Mouse (Mus musculus): Measurements from ENCODE around the gene Nrg4. TPM values are rescaled to one million over a fixed set of nuclear protein-coding genes. Genes with fewer than 3 reads are reported as not detected.

Gene Nrg4
- total RNA-seq, 2 experiments from 2014 or later, result not detected

Other genes with a start within 250 kb of the Nrg4 start
- gene Ube2q2, start 178.0 kb downstream of the Nrg4 start, total RNA-seq (2014; fragmentation: Nextera tagmentation), result 29.3 and 49.5 TPM in 2 replicates
- gene Ube2q2, start 178.0 kb downstream of the Nrg4 start, total RNA-seq (2017), result 69.1 and 69.4 TPM in 2 replicates
- gene Fbxo22, start 117.9 kb downstream of the Nrg4 start, total RNA-seq (2014; fragmentation: Nextera tagmentation), result 24.7 and 53.3 TPM in 2 replicates
- 37.1 and 38.1 TPM in 2 replicates for gene Fbxo22, start 117.9 kb downstream of the Nrg4 start, total RNA-seq (2017)
- not detected in 2 replicates for gene Tmem266, start 69 bp upstream of the Nrg4 start, total RNA-seq (2014; fragmentation: Nextera tagmentation)
- not detected in 2 replicates for gene Tmem266, start 69 bp upstream of the Nrg4 start, total RNA-seq (2017)
- gene Etfa, start 185.4 kb upstream of the Nrg4 start, total RNA-seq (2014; fragmentation: Nextera tagmentation), result 115 and 121 TPM in 2 replicates
- 72.0 and 72.8 TPM in 2 replicates for gene Etfa, start 185.4 kb upstream of the Nrg4 start, total RNA-seq (2017)
- gene Isl2, start 211.8 kb upstream of the Nrg4 start, total RNA-seq (2014; fragmentation: Nextera tagmentation), result not detected in 2 replicates
- not detected in 2 replicates for gene Isl2, start 211.8 kb upstream of the Nrg4 start, total RNA-seq (2017)